Mouse (Mus musculus): Measurements from ENCODE around the gene Rcor3.

- TF ChIP-seq CTCF (IDR thresholded peaks at IDR 0.05; ENCODE audit: low read depth) (no peak), EP300 (optimal IDR thresholded peaks at IDR 0.05) (no peak)
Measured at GRCm38 (mm10) chr1:192130202-192130601, 7.7 kb downstream of the Rcor3 start.

All from stomach, postnatal 0 days (tissue).